Mouse (Mus musculus): ENCODE measurements around the gene Sumo3.

GRCm38 (mm10) chr10:77652046-77652445 is 46.1 kb downstream of the Sumo3 start:
- no peak for TF ChIP-seq CTCF (IDR thresholded peaks at IDR 0.05; ENCODE audit: low read depth)
- no peak for TF ChIP-seq EP300 (IDR thresholded peaks at IDR 0.05; ENCODE audit: low read depth)

Measured in liver, embryonic 14.5 days (tissue).